Mouse (Mus musculus): ENCODE results near the gene Chd6.

- TF ChIP-seq GATA1 (IDR thresholded peaks at IDR 0.05; ENCODE audit: borderline replicate concordance, low read length) (no peak), FLI1 (IDR thresholded peaks at IDR 0.05; ENCODE audit: low read length) (no peak)
Observed at GRCm38 (mm10) chr2:160954541-160954940, 154.3 kb downstream of the Chd6 start.
